16 mouse cellular contexts compared by ENCODE assay signal in the genomic region with DNA sequence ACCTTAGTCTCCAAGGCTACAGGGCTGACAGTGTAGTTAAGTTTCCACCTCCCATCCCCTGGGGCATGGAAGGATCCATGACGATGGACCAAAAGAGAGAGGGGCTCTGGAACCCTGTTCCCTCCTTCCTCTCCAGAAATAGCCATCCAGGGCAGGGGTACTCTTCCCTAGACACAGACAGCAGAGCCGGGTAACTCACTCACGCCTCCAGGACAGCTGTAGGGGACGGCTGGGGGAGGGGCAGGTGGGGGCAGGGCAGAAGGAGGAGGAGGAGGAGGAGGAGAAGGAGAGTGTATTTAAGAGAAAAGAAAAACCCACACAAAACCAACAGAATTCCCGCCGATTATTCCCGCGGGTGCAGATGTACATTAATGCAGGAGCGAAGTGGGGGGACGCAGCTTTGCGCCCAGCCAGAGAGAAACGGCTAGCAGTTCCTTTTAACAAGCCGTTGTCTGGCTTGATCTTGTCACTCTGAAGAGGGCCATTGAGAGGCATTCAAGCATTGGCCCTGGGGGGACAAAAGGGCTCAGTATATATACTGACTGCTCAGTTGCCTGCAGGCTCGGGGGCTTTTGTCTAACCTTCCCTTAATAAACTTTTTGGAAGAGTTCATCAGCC. TPM values are rescaled to one million over a fixed set of nuclear protein-coding genes. Genes with fewer than 3 reads are reported as not detected.
DNase-seq lines count a peak whose midpoint lies in the region; ATAC-seq lines count a peak whose summit lies in the region.
"Had no signal": no experiment of that assay in that cellular context is flagged by ENCODE, and none has a peak within 500 bp of the region (broad histone marks: within the 10 kb centered on the region; RNA-seq: fewer than 3 reads in every experiment).

No protein-coding gene starts in this region.

- H3K9me3 ChIP-seq in embryonic facial prominence, embryonic 10.5 days = no peaks in the 10 kb centered on the region
- no peaks in the 10 kb centered on the region for H3K9me3 ChIP-seq in hindbrain, embryonic 12.5 days (replicated peaks)
- H3K9me3 ChIP-seq in midbrain, embryonic 15.5 days = no peaks in the 10 kb centered on the region
- H3K9me3 ChIP-seq: megakaryocyte, embryonic 14.5 days had no signal

- H3K9ac ChIP-seq in hindbrain, embryonic 12.5 days = peak overlapping the region; percentile 41; the same call in 1 of the 2 replicates
- H3K9ac ChIP-seq in midbrain, embryonic 15.5 days = no peak overlapping the region

- DNase-seq in embryo, embryonic 10 days (ENCODE audit: low spot score) = peak; percentile 75
- no peak for DNase-seq in embryonic facial prominence, embryonic 10.5 days (ENCODE audit: low spot score)
- no peak for DNase-seq in right cerebral cortex, adult 2 months (ENCODE audit: low spot score in 2 of 2)
- no peak for DNase-seq in right cerebral cortex, adult 18-20 months
- DNase-seq in lung, postnatal 14 days = no peak
- DNase-seq: cerebellum, adult 11 months; heart, adult 11 months; heart, postnatal 14 days; kidney, adult 8-10 months had no signal

- H3K4me2 ChIP-seq in hindbrain, embryonic 12.5 days (replicated peaks) = peak overlapping the region; percentile 32
- H3K4me2 ChIP-seq in midbrain, embryonic 15.5 days = no peak overlapping the region

- ATAC-seq in hindbrain, embryonic 12.5 days (ENCODE audit: low FRiP score) = peak; percentile 75
- ATAC-seq in midbrain, embryonic 15.5 days (replicated peaks) = no peak; the same call in 1 of the 2 replicates
- ATAC-seq: activated CD4-positive, CD25-positive, alpha-beta regulatory T cell, adult 4 months; CD4-positive, CD25-positive, alpha-beta regulatory T cell, adult 4 months had no signal

- H3K27me3 ChIP-seq in embryonic facial prominence, embryonic 10.5 days (replicated peaks; ENCODE audit: low read depth, poor library complexity, severe bottlenecking) = peaks cover 98% of the 10 kb centered on the region
- H3K27me3 ChIP-seq in hindbrain, embryonic 12.5 days = peaks cover 87% of the 10 kb centered on the region
- peaks cover 39% of the 10 kb centered on the region for H3K27me3 ChIP-seq in midbrain, embryonic 15.5 days (replicated peaks)

- peaks cover 80% of the 10 kb centered on the region for H3K4me1 ChIP-seq in embryonic facial prominence, embryonic 10.5 days
- peaks cover 57% of the 10 kb centered on the region for H3K4me1 ChIP-seq in hindbrain, embryonic 12.5 days
- peaks cover 30% of the 10 kb centered on the region for H3K4me1 ChIP-seq in midbrain, embryonic 15.5 days
- H3K4me1 ChIP-seq: megakaryocyte, embryonic 14.5 days had no signal

- peak overlapping the region; percentile 8; the same call in 1 of the 2 replicates for H3K4me3 ChIP-seq in embryonic facial prominence, embryonic 10.5 days
- H3K4me3 ChIP-seq in hindbrain, embryonic 12.5 days = no peak overlapping the region
- no peak overlapping the region for H3K4me3 ChIP-seq in midbrain, embryonic 15.5 days
- H3K4me3 ChIP-seq: megakaryocyte, embryonic 14.5 days had no signal

- WGBS in embryonic facial prominence, embryonic 10.5 days = 2% methylated on average over 14 of the region's 14 CpGs
- 5% methylated on average over 14 of the region's 14 CpGs for WGBS in hindbrain, embryonic 12.5 days
- WGBS in midbrain, embryonic 15.5 days = 2% methylated on average over 14 of the region's 14 CpGs

- no peaks in the 10 kb centered on the region for H3K36me3 ChIP-seq in embryonic facial prominence, embryonic 10.5 days (replicated peaks)
- H3K36me3 ChIP-seq in hindbrain, embryonic 12.5 days = no peaks in the 10 kb centered on the region
- H3K36me3 ChIP-seq in midbrain, embryonic 15.5 days (replicated peaks) = no peaks in the 10 kb centered on the region

- H3K27ac ChIP-seq in embryonic facial prominence, embryonic 10.5 days (replicated peaks) = peak overlapping the region; percentile 31
- H3K27ac ChIP-seq in hindbrain, embryonic 12.5 days = peak overlapping the region; percentile 79
- peak overlapping the region; percentile 66; the same call in 1 of the 2 replicates for H3K27ac ChIP-seq in midbrain, embryonic 15.5 days

RNA-seq across cellular contexts. Expression of a gene that starts 26.0 kb away (rescaled TPM):
- 1.5 and 2.6 TPM in 2 replicates for polyA plus RNA-seq in embryonic facial prominence, embryonic 10.5 days (2016; fragmentation: Nextera tagmentation; extraction: Ambion mirVana)
- polyA plus RNA-seq in hindbrain, embryonic 12.5 days (2016; fragmentation: Nextera tagmentation; extraction: Ambion mirVana) = 1.1 and 1.6 TPM in 2 replicates
- 3.5 and 3.8 TPM in 2 replicates for polyA plus RNA-seq in midbrain, embryonic 15.5 days (2015; fragmentation: Nextera tagmentation; extraction: Ambion mirVana)
- polyA plus RNA-seq: activated CD4-positive, CD25-positive, alpha-beta regulatory T cell, adult 4 months; CD4-positive, CD25-positive, alpha-beta regulatory T cell, adult 4 months; liver, embryonic 16.5 days; small intestine, adult 2 months had no signal
